Mouse (Mus musculus): ENCODE data around the gene Tmtc2.

GRCm38 (mm10) chr10:105380584-105380983, 193.7 kb downstream of the Tmtc2 start:
- TF ChIP-seq CTCF (IDR thresholded peaks at IDR 0.05; ENCODE audit: control insufficient read depth, insufficient read depth, insufficient replicate concordance, low read depth, low read length) (no peak), POLR2A (IDR thresholded peaks at IDR 0.05; ENCODE audit: control insufficient read depth, low read depth, low read length) (no peak)
